Mouse (Mus musculus): ENCODE results near the gene Cntnap2.

The Cntnap2 gene

DNA sequence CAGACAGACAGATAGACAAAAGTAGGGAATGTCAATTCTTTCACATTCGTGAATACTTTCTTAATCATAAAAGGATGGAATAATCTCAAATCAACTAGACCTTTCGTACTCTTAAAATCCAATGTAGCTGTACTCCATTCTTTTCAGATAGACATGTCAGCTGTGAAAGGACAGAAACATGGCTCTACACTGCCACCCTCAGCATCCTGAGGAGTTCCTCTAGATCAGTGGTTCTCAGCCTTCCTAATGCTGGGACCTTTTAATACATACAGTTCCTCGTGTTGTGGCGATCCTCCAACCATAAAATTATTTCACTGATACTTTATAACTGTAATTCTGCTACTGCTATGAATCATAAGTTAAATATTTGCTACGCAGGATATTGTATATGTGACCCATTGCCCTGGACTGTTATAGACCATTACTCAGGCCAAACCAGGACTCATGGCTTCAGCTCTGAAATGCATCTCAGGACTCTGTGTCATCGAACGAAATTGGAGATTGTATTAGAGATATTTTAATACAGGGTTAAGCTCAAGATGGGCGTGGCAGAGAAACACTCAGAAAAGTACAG is 1859.6 kb downstream of the Cntnap2 start:
- ATAC-seq (ENCODE audit: insufficient number of reproducible peaks, low FRiP score, low TSS enrichment), result no peak

DNA sequence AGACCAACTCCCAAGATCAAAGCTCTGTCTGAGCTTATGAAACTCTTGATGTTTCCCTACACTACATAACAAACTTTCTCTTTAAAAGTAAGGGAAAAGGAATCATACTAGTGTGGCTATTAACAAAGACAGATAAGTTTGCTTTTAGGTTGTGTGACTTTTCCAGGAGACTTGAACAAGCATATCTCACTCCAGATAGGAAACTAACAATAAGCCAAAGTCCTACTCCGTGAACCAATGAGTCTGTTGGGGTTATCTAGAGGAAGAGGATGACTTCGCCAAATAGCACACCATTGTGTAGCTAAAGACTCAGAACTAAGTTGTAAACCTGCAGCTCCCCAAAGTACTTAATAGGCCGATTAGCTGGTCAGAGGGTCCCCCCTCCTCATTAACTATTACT is 1860.8 kb downstream of the Cntnap2 start:
- no peak for ATAC-seq (ENCODE audit: insufficient number of reproducible peaks, low FRiP score, low TSS enrichment)

DNA sequence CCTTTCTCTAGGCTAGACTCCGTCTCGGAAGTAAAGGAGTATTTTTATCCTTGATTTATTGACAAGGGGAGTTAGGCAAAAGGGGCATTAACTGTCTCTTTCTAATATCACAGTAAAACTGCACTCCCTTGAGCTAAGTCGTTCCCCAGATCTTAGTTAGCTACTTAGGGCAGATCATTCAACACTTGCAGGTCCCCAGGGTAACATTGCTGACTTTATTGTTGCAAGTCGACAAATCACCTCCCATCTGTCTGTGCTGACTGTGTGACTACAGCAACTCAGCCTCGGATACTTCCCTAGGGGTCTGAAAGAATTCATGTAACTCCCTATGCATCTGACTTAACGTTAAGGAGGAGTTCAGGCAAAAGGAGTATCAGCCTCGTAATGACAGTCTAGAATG is 1865.6 kb downstream of the Cntnap2 start:
- ATAC-seq (ENCODE audit: insufficient number of reproducible peaks, low FRiP score, low TSS enrichment), result no peak

DNA sequence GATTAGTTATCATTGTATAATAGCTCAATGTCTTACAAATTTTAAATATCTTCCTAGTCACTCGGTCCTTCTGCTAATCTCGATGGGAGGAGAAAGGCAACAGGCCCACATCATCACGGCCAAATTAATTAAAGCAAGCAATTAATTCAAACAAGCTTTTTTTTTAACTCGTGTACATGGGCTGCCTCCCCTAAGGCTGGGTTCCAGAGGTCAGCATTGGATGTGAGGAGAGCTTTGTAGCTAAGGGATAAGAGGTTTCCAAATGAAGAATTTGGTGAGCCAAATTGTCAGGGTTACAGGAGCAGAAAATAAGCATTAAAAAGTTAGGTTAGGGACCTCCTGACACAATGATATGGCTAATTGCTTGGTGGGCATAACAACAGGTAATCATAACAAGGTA is 1886.5 kb downstream of the Cntnap2 start:
- ATAC-seq (ENCODE audit: insufficient number of reproducible peaks, low FRiP score, low TSS enrichment), result no peak

DNA sequence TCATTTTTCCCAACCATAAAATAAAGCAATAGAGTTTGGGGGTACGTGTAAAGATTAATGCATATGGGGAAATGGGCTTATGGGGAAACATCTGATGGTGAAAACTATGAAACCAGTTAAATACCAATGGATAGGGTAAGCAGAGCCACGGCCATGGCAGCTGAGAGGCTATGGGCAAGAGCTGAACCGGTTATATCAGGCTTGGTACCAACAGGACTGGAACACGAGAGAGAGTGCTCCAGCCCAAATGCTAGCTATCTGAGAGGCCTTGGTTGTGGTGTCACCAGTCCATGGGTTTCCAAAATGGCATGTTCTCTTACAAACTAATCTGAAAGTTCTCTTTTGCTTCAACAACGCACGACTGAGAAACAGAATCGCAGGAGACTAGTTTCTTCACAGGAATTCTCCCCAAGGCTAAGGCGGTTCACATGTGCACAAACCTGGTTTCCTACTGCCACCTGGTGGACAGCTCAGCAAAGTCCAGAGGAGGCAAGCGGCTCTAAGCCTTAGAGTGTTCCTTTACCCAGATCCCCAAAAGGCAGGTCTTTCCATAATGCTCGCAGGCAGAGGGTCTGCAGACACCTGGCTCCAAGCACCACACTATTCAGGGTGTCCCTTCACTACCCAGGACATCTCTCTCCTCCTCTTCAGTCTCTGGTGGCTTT is 1902.0 kb downstream of the Cntnap2 start:
- ATAC-seq (ENCODE audit: insufficient number of reproducible peaks, low FRiP score, low TSS enrichment), result peak; percentile 92

DNA sequence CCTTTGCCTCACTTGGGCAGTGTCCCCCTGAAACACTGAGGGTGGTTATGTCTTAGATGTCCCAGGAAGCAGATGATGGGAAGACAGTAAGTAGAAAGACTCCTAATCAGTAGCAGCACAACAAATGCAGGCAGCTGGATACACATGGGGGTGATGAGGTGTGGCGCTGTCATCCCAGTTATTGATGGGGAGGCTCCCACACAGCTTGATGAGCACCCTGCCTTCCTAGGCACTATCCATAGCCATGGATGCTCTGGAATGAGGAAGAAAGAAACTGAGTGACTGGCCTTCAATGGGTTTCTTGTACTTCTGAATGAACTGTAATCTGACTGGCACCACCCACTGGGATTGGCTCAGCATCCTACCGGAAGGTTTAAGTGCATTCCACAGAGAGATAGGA is 1904.1 kb downstream of the Cntnap2 start:
- ATAC-seq (ENCODE audit: insufficient number of reproducible peaks, low FRiP score, low TSS enrichment), result no peak

DNA sequence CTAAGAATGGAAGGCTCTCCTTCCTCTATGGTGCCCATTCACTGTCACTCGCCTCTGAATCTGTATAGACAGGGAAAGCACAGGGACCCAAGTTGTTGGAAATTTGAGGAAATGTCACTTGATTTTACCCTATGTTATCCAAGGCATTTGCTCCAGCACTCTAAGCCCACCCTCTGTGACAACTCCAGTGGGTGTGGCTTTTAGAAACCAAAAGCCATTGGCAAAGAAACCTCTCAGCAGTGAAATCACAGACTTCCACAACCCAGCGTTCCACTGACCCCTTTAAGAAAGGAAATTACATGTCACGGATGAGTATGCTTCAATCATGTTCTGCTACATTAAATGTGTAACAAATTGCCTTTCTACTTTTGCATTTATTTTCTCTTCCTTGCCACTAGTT is 1904.5 kb downstream of the Cntnap2 start:
- ATAC-seq (ENCODE audit: insufficient number of reproducible peaks, low FRiP score, low TSS enrichment), result no peak

DNA sequence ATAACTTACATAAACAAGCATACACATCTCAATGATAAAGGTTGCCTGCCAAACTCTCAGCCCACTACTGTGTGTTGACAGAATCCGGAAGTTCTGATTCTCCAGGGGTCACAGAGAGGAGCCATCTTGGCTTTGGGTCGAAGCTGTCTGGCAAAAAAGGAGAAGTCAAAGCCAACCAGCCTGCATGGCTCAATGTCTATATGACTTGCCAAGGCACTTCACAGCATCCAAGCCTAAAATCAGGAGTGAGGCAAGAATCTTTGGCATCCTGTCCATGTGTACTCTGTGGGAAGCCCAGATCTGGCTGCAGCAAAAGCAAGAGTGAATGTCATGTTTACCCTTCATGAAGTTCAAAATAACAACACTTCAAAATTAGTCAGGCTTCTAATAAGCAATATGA is 1913.5 kb downstream of the Cntnap2 start:
- peak; percentile 90 for ATAC-seq (ENCODE audit: insufficient number of reproducible peaks, low FRiP score, low TSS enrichment)

DNA sequence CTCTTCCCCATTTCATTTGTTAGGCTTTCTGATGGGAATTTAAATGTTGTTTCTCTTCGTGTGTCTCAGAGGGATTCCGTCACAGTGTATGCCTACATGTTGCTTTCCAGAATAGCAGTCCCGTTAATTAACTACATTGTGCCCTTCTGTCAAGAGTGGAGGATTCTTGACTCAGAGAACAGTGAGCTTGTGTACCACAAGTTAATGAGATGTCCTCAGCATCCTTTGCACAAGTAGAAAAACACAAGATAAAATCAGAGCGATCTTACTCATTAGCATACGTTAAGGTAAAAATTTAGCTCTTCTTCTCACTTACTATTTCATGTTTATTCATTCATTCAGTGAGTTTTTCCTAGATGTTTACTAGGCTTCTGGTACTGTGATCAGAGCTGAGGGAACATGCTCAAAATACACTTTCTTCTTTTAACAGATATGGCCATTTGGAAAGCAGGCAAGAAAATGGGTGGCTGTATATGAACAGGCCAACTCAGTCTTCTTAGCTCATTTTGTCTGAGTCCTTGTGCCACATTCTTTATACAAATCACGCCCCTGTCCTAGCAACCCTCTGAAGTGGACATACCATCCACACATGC is 1936.9 kb downstream of the Cntnap2 start:
- ATAC-seq (ENCODE audit: insufficient number of reproducible peaks, low FRiP score, low TSS enrichment), result no peak

DNA sequence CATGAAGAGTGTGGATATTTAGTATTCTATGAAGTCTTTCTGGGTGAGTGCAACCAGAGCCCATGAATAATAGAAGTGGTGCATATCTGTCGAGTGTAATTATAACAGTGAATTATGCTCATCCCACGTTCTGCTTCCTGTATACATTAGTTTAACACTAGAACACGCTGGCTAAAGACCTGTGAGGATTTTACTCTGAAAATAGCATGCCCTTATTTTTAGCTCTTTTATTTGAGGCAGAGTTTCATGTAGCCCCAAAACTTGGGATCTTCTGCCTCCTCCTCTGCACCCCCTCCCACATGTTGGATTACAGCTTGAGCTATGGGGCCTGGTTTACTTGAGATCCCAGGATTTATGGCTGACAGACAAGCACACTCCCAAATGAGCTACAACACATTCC is 1945.3 kb downstream of the Cntnap2 start:
- ATAC-seq (ENCODE audit: insufficient number of reproducible peaks, low FRiP score, low TSS enrichment), result no peak

DNA sequence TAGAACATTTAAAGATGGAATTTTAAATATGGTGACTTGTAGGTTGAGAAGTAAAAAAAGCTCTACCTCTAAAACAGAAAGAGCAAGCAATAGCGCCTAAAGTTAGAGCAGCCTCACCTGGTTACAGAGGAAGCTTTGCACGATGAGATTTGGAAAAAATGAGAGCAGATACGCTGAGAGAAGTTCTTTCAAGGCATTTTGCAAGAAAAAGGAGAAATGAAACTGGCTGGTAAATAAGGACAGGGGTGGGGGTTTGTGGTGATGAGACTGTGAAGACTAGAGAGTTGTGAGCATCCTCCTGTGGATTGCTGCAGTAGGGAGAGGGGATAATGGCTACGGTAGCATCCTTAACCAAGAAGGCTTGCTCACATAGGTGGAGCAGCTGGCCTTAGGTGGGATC is 1953.8 kb downstream of the Cntnap2 start:
- ATAC-seq (ENCODE audit: insufficient number of reproducible peaks, low FRiP score, low TSS enrichment), result no peak

DNA sequence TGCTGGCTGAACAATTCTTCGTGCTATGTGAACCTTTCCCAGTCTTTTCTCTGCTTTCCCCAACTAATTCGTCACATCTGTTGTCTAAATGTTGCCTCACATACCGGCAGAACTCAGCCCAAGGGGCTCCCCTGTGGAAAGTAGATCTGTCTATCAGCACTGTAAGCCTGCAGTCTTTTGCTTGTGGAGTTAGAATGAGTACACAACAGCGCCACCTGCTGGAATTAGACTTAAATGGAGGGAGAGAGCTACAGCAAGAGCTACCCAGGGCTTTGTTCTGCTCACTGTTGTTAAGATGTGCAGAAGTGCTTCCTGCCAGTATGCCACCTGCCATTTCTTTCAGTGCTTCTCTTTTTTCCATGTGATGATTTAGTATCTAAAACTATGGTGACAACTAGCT is 1954.4 kb downstream of the Cntnap2 start:
- peak; percentile 93 for ATAC-seq (ENCODE audit: insufficient number of reproducible peaks, low FRiP score, low TSS enrichment)

DNA sequence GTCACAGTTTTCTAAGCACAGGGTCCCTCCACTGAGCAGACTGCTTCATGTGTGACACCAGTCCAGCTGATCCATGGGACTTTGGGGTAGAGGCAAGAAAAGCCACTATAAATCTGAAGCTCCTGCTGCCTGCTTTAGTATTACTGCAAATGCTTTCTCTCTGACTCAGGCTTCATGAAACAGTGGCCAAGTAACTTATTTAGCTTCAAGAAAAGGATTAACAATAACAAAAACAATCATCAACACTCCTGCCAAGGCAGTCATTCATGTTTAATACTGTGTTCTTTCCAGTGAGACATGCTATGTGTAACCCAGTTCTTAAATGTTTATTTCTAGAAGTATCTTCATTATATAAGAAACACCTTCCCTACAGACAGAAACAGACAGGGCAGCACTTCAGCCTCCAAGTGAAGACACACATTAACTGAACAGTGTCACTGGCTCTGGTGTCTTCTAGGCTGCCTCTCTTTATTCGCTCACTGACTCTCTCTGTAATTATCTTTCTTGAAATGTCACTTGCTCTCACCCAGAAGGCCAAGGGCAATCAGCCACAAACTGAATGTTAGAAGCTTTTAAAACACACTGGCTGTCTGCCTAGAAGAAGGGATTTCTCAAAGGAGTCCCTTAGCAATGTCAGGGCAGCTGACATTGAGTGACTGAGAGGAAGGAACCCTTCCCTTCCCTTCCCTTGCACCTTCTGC is 1955.9 kb downstream of the Cntnap2 start:
- ATAC-seq (ENCODE audit: insufficient number of reproducible peaks, low FRiP score, low TSS enrichment), result no peak

DNA sequence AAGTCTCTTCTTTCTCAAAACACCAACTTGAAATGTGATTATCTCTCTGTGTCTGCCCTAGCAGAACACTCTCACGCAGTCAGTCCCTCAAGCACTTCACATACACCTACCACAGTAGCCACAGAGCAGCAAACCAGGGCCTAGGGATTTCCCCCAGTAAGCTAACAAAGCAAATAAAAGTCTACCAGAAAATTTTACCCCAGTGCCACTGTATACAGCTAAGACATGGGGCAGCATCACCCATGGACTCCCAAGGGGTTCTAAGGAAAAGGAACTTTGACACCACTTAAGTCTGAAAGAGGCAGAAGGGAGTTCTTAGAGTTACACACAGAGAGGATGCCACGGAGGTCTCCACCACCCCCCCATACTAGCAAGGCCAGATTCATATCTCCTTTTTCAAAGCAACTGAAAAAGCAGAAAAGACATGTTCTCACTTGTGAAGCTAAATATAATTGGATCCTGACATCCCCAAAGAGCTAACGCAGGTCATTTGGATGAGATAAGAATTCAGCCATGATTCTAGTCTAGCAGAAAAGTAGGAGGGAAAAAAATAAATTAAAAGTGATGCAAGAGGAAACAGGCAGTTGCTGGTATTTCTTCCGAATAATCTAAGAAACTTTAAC is 1967.0 kb downstream of the Cntnap2 start:
- ATAC-seq (ENCODE audit: insufficient number of reproducible peaks, low FRiP score, low TSS enrichment), result no peak

DNA sequence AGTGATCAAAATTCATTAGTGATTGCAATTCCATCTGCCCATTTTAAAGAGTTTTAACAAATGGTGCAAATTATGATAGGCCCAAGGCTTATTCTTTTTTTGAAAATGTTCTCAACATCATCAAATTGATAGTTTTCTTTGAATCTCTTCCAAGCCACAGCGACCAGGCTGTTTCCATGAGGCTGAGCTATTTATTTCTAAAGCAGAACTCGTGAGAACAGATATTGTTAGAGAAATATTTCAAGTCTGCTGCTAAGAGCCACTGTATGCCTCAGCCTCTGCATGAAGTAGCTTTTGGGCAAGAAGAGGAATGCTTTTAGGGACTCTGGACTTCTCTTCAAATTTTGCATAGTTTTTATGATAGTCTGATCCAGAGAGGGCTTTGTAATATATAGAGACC is 1972.2 kb downstream of the Cntnap2 start:
- no peak for ATAC-seq (ENCODE audit: insufficient number of reproducible peaks, low FRiP score, low TSS enrichment)

DNA sequence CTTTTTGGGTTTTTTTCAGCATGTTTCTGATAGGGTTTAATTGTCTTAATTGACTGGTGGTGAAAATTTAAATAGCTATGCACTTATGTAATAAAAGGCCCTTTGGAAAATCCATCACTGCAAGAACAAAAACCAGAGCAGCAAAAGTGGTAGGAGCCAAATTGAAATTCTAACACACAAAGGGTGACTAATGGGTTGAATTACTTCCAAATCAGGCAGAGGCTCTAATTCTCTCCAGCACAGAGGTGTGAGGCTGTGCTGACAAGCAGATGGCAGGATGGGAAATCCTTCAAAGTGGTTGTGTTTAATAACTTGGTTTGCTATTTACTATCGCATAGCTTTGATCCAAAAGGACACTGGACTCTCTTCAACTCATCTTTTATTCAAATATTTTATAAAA is 1983.4 kb downstream of the Cntnap2 start:
- ATAC-seq (ENCODE audit: insufficient number of reproducible peaks, low FRiP score, low TSS enrichment), result no peak

DNA sequence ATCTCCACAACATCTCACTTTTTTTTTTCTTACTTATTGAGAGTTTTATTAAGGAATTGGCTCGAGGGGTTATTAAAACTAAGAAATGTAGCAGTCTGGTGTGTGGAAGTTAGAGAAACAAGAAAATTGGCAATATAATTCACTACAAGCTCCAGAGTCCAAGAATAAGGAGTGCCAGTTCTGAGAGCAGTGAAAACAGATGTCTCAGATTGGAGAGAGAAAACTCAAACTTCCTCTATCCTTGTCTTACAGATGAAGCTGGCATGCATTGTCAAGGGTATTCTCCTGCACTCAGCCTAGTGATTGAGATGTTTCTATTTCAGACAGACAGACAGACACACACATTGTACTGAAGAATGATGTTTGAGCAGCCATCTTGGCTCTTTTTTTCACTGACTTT is 1984.4 kb downstream of the Cntnap2 start:
- ATAC-seq (ENCODE audit: insufficient number of reproducible peaks, low FRiP score, low TSS enrichment), result no peak

DNA sequence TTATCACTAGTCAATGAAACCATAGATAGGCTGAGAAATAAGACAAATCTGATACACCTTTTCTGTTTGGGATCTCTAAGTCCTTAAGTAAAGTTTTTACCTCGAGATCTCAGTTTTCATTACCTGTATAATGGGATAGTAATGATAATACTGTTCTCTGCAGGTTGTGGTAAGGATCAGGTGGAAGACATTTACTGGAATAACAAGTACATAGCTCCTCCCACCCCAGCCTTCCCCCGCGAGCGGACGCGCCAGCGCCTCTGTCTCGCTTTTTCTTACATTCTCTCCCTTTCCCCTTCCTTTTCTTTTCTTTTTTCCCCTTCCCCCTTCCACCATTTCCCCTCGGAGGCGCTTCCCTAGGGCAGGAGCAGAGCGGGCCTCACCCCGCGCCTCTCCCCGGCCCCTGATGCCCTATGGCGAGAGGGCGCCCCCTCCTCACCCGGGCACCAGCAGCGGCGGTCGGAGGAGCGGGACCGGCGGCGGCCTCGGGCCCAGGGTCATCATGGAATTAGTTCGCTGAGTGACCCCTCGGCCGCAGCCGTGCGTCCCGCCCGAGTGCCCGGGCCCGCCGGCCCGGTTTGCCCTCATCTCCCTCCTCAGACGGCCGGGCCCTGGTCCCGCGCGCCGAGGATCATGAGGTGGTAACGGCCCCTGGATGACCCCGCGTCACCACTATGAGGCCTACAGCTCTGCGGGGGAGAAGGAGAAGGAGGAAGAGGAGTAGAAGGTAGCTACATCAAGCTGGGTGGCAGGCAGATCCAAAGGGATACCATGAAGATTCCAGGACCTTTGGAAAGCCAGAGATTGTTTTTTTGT is 1985.4 kb downstream of the Cntnap2 start:
- ATAC-seq (ENCODE audit: insufficient number of reproducible peaks, low FRiP score, low TSS enrichment), result peak; percentile 27; the same call in 1 of the 2 replicates

DNA sequence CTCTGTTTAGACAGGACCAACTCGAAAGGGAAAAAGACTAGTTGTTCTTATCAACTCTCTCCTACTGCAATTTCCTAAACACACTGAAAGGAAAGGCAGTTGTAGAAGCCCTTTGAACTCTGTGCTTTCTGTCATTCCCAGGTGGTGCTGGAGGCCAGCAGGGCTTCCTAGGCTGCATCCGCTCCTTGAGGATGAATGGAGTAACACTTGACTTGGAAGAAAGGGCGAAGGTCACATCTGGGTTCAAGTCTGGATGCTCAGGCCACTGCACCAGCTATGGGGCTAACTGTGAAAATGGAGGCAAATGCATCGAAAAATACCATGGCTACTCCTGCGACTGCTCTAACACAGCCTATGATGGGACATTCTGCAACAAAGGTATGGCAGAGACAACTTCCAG is 1989.9 kb downstream of the Cntnap2 start:
- ATAC-seq (ENCODE audit: insufficient number of reproducible peaks, low FRiP score, low TSS enrichment), result no peak
